8 mouse cellular contexts compared by ENCODE assay signal in the genomic region with DNA sequence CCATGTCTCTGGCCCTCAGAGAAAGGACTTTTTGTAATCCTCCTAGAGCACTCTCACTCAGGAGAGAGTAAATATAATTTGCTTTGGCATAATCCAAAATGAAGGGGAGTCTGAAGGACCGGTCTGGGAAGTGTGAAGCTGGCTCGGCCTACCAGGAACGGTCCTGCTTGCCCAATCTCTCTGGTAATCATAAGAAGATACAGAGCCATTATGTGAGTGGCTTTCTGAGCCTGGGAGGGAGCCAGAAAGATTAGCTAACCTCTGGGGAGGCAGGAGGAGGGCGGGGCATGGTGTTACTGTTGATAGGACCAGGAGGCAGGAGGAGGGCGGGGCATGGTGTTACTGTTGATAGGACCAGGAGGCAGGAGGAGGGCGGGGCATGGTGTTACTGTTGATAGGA.
A peak's percentile ranks its signal among the peaks of the same experiment; 100 is the strongest.
DNase-seq lines count a peak whose midpoint lies in the region; ATAC-seq and TF ChIP-seq lines count a peak whose summit lies in the region.
"Not testable (repeated sequence)": the region's sequence is repeated elsewhere in the genome, so short reads cannot be mapped to it uniquely, and the experiment has no call there.

No protein-coding gene starts in this region.

- TF ChIP-seq POLR2A in lung, adult 2 months (IDR thresholded peaks at IDR 0.05; ENCODE audit: borderline replicate concordance, extremely low read depth, low read depth, low read length): not testable (repeated sequence)

- H3K27ac ChIP-seq in neural tube, embryonic 11.5 days (ENCODE audit: low read depth, low read length): 0 out of 2 replicates have a peak overlapping the region, but pooled peaks have one; percentile 47

- H3K9ac ChIP-seq in neural tube, embryonic 11.5 days (ENCODE audit: low read length): not testable (repeated sequence)

- intact Hi-C loops in gastrocnemius, postnatal 14 days (cut with DNase I; ENCODE audit: low total_unique reads); heart, postnatal 36 days (cut with DNase I): not testable (repeated sequence)

- H3K27me3 ChIP-seq in neural tube, embryonic 11.5 days (ENCODE audit: control insufficient read depth, insufficient read depth, low read length): not testable (repeated sequence)

- not testable (repeated sequence) for H3K4me3 ChIP-seq in lung, adult 2 months (replicated peaks; ENCODE audit: extremely low read depth, low read depth, low read length); neural tube, embryonic 11.5 days (ENCODE audit: low read depth, low read length)

- H3K9me3 ChIP-seq in neural tube, embryonic 11.5 days (ENCODE audit: control insufficient read depth, low read length): not testable (repeated sequence)

- H3K36me3 ChIP-seq in neural tube, embryonic 11.5 days (ENCODE audit: control insufficient read depth, insufficient read depth, low read length): not testable (repeated sequence)

- 27% methylated on average over 5 of the region's 6 CpGs for WGBS in lung, adult 2 months
- WGBS in neural tube, embryonic 11.5 days: 17% methylated on average over 5 of the region's 6 CpGs

- H3K4me1 ChIP-seq in lung, adult 2 months (ENCODE audit: control insufficient read depth, insufficient read depth, low read length); neural tube, embryonic 11.5 days (ENCODE audit: control insufficient read depth, insufficient read depth, low read length): not testable (repeated sequence)

- peak; percentile 38 for DNase-seq in Muller cell, postnatal 12 days (ENCODE audit: inconsistent ontology term)
- peak; percentile 42 for DNase-seq in cerebellum, adult 9-11 months
- DNase-seq in gastrocnemius, postnatal 14 days: peak; percentile 58
- peak; percentile 37 to 43 for DNase-seq in heart, postnatal 36 days
- DNase-seq in kidney, postnatal 14 days: peak; percentile 49
- peak; percentile 53 for DNase-seq in lung, adult 2 months
- DNase-seq in neural tube, embryonic 11.5 days (ENCODE audit: low spot score): not testable (repeated sequence)
- DNase-seq in testis, postnatal 10 days (ENCODE audit: low spot score): peak; percentile 59

- not testable (repeated sequence) for TF ChIP-seq CTCF in lung, adult 2 months (IDR thresholded peaks at IDR 0.05; ENCODE audit: insufficient read depth, low read length)

- H3K4me2 ChIP-seq in neural tube, embryonic 11.5 days (ENCODE audit: low read depth): not testable (repeated sequence)

- ATAC-seq in neural tube, embryonic 11.5 days (ENCODE audit: insufficient read depth, low FRiP score, low TSS enrichment): not testable (repeated sequence)
